Mouse (Mus musculus) kidney, adult 2 months (tissue): Measurements from ENCODE around the gene Fbxo45. TPM values are rescaled to one million over a fixed set of nuclear protein-coding genes. Genes with fewer than 3 reads are reported as not detected.

ENCODE experiments used
- DNase-seq: peaks from one replicate; pipeline ENCODE4 v3.0.0; 2021
- H3K27ac ChIP-seq: fragments of 200-500 bp; 2 replicates; pipeline ENCODE4 v1.5.1; 2012; ENCODE audit warnings: low read depth, low read length, control low read depth, inconsistent platforms; ENCODE audit not compliant: insufficient read depth
- H3K27me3 ChIP-seq: fragments of 200-500 bp; replicated peaks from 2 replicates; pipeline ENCODE4 v1.6.1; 2012; ENCODE audit warnings: mild to moderate bottlenecking, moderate library complexity, low read length, inconsistent platforms; ENCODE audit not compliant: control insufficient read depth, insufficient read depth
- H3K36me3 ChIP-seq: fragments of 200-500 bp; 2 replicates; pipeline ENCODE4 v1.6.1; 2012; ENCODE audit warnings: mild to moderate bottlenecking, moderate library complexity, low read length, inconsistent platforms; ENCODE audit not compliant: control insufficient read depth, insufficient read depth
- H3K4me1 ChIP-seq: fragments of 200-500 bp; 2 replicates; pipeline ENCODE4 v1.6.1; 2011; ENCODE audit warnings: low read length; ENCODE audit not compliant: control insufficient read depth, insufficient read depth
- H3K4me3 ChIP-seq: fragments of 200-500 bp; 2 replicates; pipeline ENCODE4 v1.5.1; 2011; ENCODE audit warnings: mild to moderate bottlenecking, low read depth, low read length, control low read depth; ENCODE audit not compliant: insufficient read depth
- CTCF ChIP-seq: fragments of 200-500 bp; conservative IDR thresholded peaks from 2 replicates; pipeline ENCODE4 v1.5.1; 2011; ENCODE audit warnings: low read depth, mild to moderate bottlenecking, control low read depth, low read length, moderate library complexity, mixed read lengths; ENCODE audit not compliant: insufficient read depth, insufficient read length
- POLR2A ChIP-seq: fragments of 200-500 bp; IDR thresholded peaks from one replicate; pipeline ENCODE4 v1.6.1; 2011; ENCODE audit warnings: low read depth, low read length, control low read depth
- WGBS: fragments of 180-500 bp; shearing (Covaris S2); methylation state at CpG from one replicate; pipeline ENCODE4 v1.1.7; 2018; 5-methylcytosine and 5-hydroxymethylcytosine counted together
- polyA plus RNA-seq: library from polyadenylated mRNA; depleted of rRNA; stranded (reverse); fragments of >200 nt; gene quantifications from 2 replicates; pipeline ENCODE4 v1.2.3, GENCODE M21; 2012; rRNA removed

Fbxo45 gene
- polyA plus RNA-seq = 2.7 and 3.5 TPM in 2 replicates

DNA sequence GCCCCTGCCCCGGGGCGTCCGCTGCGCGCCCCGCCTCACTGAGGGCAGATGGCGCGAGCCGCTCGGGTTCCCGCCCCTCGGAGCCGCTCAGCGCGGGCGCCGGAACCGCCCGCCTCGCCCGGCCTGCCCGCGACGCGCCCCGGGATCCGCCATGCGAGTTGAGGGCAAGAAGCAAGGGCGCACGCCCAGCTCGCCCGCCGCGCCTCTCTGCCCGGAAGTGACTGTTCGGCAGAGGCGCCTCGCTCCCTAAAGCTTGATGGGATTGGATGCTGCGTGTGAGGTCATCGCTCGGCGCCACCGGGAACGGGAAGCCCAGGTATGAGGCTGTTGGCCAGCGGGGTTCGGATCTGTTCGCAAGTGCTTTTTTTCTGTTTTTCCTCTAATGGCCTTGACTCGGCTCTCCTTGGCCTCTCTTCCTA lies at the start of gene Fbxo45, which contains the start of gene Wdr53:
TSS of gene Fbxo45 (minus strand) at position 207 of the 419 bp plus-strand sequence.
TSS of gene Wdr53 (plus strand) at position 276 of the 419 bp plus-strand sequence.
- Histone ChIP-seq H3K36me3 (no peaks in the 10 kb centered on the region), H3K4me3 (peak within 1 kb of the TSS; percentile 99), H3K4me1 (peaks cover 11% of the 10 kb centered on the region), H3K27me3 (no peaks in the 10 kb centered on the region), H3K27ac (peak within 1 kb of the TSS; percentile 93)
- DNase-seq = peak; percentile 99
- TF ChIP-seq CTCF (no peak), POLR2A (peak; percentile 34)
- WGBS = under 1% methylated on average over 48 of the region's 48 CpGs

DNA sequence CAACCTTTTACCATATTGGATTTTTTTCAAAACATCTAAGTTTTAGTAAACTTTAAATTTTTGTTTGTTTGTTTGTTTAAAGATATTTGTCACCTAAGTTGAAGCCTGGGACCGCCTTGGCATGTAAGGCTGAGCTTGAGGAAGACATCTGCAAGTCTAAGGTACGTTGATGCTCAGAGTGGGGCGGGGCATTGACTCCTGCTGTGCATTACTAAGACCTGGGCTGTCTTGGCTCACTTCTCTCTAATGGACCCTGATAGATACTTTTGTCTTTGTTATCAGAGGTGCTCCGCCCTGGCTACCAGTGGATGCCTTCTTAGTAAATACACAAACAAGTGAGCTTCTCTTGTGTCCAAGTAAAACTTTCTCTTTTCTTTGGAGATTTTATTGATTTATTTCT lies 44.9 kb upstream of the Fbxo45 start:
- TF ChIP-seq CTCF = no peak
- DNase-seq = no peak
- Histone ChIP-seq H3K4me3 (no peak overlapping the region), H3K4me1 (no peaks in the 10 kb centered on the region), H3K27me3 (no peaks in the 10 kb centered on the region), H3K27ac (no peak overlapping the region), H3K36me3 (peaks cover 8% of the 10 kb centered on the region; the same call in 1 of the 2 replicates)
- 99% methylated on average over 4 of the region's 4 CpGs for WGBS

- H3K36me3 ChIP-seq = peaks cover 2% of the 10 kb centered on the region
- no peak for DNase-seq
Observed at GRCm38 (mm10) chr16:32282608-32283007, 35.6 kb upstream of the Fbxo45 start.

GRCm38 (mm10) chr16:32280211-32280610 lies 33.3 kb upstream of the Fbxo45 start:
- Histone ChIP-seq H3K27ac (no peak overlapping the region), H3K27me3 (no peaks in the 10 kb centered on the region), H3K36me3 (no peaks in the 10 kb centered on the region; the same call in 1 of the 2 replicates), H3K4me1 (0 out of 2 replicates have a peak, but pooled peaks cover 4% of the 10 kb centered on the region), H3K4me3 (no peak overlapping the region)
- DNase-seq = no peak
- WGBS = 98% methylated on average over 8 of the region's 8 CpGs
- TF ChIP-seq POLR2A (no peak), CTCF (no peak)

More at GRCm38 (mm10) chr16:32282608-32283007, 35.6 kb upstream of the Fbxo45 start:
- H3K4me1 ChIP-seq = no peaks in the 10 kb centered on the region
- no peak overlapping the region for H3K4me3 ChIP-seq
- no peak overlapping the region for H3K27ac ChIP-seq
- TF ChIP-seq POLR2A (no peak), CTCF (no peak)
- no peaks in the 10 kb centered on the region for H3K27me3 ChIP-seq

GRCm38 (mm10) chr16:32278396-32278795 lies 31.4 kb upstream of the Fbxo45 start:
- Histone ChIP-seq H3K4me1 (0 out of 2 replicates have a peak, but pooled peaks cover 4% of the 10 kb centered on the region), H3K27ac (no peak overlapping the region), H3K4me3 (peak overlapping the region; percentile 37), H3K36me3 (no peaks in the 10 kb centered on the region), H3K27me3 (no peaks in the 10 kb centered on the region)
- no peak for DNase-seq
- 32% methylated on average over 7 of the region's 7 CpGs for WGBS
- TF ChIP-seq POLR2A (no peak), CTCF (no peak)

GRCm38 (mm10) chr16:32277308-32278256 lies 30.6 kb upstream of the Fbxo45 start, which contains the start of gene Rnf168:
Gene Rnf168, plus strand, starts transcription at chr16:32277459.
- peak; percentile 95 for DNase-seq
- no peak for TF ChIP-seq CTCF
- peak; percentile 47 for TF ChIP-seq POLR2A
- H3K27me3 ChIP-seq = no peaks in the 10 kb centered on the region
- H3K4me1 ChIP-seq = 0 out of 2 replicates have a peak, but pooled peaks cover 4% of the 10 kb centered on the region
- WGBS = under 1% methylated on average over 75 of the region's 75 CpGs
- H3K36me3 ChIP-seq = no peaks in the 10 kb centered on the region
- H3K27ac ChIP-seq = peak within 1 kb of the TSS; percentile 92
- H3K4me3 ChIP-seq = peak within 1 kb of the TSS; percentile 85

DNA sequence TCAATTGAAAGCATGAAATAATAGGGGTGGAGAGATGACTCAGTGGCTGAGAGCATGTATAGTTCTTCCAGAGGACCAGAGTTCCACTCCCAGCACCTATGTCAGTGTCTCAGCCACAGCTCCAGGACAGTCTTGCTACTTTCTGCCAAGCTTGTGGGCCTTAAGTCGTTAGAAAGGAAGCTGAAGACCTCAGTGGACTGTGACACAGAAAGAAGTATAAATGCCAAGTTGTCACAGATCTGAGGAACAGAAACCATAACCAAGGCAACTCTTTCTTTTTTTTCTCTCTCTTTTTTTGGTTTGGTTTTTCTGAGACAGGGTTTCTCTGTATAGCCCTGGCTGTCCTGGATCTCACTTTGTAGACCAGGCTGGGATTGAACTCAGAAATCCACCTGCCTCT lies 28.9 kb upstream of the Fbxo45 start:
- DNase-seq = no peak
- H3K4me1 ChIP-seq = 0 out of 2 replicates have a peak, but pooled peaks cover 4% of the 10 kb centered on the region
- no peaks in the 10 kb centered on the region for H3K36me3 ChIP-seq
- WGBS = 58% methylated on average over 1 of the region's 1 CpGs
- H3K27me3 ChIP-seq = no peaks in the 10 kb centered on the region
- H3K4me3 ChIP-seq = no peak overlapping the region
- no peak overlapping the region for H3K27ac ChIP-seq
- no peak for TF ChIP-seq POLR2A
- no peak for TF ChIP-seq CTCF
